Mouse (Mus musculus) gastrocnemius, adult 8-10 months (tissue): ENCODE data around the gene Erc2. TPM values are rescaled to one million over a fixed set of nuclear protein-coding genes. Genes with fewer than 3 reads are reported as not detected.

ENCODE experiments used
- DNase-seq, 2 experiments: peaks; one replicate each; pipeline ENCODE4 v3.0.0; 2022; ENCODE audit warnings: low spot score in 2 of 2
- total RNA-seq, 4 experiments: library from RNA; stranded (reverse); gene quantifications; 2 replicates each; pipeline ENCODE4 v1.2.4; 2022

Gene Erc2
- total RNA-seq, 4 experiments from 2014 or later, result 0.19 to 0.70 (median 0.36) TPM; not detected in 1

DNA sequence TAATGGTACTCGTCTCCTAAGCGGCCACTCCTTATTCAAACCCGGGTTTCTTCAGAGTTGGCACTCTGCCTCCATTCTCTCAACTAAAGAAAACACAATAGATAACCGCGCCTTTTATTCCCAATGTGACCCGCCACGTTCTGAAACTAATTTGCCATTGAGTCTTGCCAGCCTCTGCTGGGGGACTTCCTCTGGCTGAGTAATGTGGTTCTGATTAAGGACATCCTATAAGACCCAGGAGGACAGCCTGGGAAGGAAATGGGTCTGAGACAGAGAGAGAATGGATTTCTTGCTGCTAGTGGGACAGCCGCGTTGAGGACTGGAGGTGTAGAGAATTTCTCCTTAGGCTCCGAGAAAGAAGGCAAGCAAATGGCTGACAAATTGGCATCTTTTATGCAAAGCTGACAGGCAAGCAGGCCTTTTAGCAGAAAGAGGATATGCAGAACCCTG is 753.4 kb downstream of the Erc2 start:
- DNase-seq, result no peak

DNA sequence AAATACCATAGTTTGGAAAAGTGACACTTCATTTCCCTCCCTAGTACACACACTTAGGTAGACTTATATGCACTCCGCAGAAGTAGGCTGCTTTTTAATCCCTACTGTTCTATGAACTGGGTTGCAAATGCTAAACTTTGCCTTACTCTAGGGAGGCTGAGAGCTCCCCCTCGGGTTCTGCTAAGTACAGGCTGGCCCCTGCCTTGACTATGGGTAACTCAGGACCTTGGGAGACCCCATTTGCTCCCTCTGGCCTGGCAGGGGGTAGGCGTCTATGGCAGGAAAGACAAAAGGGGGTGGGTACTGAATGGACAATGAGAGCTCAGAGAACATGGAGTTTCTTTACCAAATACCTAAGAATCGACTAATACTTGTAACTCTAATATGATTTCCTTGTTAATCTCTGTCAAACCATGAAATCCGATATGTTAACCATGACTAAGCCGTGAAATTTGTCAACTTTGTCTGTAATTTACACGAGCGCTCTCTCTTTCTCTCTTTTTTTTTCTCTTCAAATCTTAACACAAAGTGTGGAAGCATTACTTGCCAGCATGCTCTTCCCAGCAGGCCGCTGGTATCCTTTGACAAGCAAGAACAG is 754.1 kb downstream of the Erc2 start:
- DNase-seq, result no peak

- DNase-seq, result no peak
Measured at GRCm38 (mm10) chr14:28377519-28377918, 755.3 kb downstream of the Erc2 start.

DNA sequence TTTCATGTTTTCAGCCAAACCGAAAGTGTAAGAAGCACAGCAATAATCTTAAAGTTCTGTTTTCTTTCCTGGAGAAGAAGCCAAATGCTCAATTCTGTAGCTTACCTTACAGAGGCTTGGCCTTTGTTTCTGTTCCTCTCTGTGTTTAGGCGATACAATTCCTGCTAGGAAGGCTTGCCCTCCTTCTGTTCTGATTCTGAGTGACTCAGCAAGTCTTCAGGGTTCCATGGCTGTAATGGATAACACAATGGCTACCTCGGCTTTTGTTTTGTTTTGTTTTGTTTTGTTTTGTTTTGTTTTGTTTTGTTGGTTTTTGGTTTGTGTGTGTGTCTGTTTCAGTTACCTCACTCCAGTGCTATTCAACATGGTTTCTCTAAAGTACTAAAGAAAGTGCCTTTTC is 757.9 kb downstream of the Erc2 start:
- DNase-seq, result no peak

DNA sequence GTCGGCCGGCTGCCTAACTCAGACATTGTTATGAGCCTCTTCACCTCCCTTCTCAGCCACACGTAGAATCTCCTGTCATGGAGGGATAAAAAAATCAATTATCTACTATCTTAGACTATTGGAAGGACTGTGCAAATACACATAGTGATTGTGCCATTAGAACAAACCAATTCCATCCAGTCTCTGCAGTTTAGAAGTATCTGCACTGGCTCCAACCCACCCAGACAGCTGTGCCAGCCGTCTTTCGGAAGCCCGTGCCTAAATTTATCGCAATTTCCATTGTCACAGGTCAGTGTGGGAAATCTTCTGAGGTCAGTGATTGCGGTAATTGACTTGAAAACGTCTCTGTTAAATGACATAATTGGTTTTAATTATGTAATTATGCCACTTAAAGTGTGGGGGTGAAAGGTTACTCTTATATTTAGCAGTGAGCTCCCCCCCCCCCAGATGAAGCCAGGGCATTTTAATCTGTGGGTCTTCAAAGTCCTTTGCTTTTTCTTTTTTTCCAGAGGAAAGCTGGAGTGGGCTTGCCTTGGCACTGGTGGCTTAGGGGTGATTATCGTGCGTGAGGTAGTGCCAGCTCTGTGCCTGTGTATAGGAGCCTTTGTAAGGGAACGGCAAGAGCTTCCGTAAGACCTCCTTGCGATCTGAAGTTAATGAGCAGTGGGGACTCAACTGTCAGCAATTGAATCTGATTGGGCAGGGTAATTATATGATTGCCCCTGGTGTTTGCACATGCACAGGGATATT is 759.7 kb downstream of the Erc2 start:
- DNase-seq, result no peak

DNA sequence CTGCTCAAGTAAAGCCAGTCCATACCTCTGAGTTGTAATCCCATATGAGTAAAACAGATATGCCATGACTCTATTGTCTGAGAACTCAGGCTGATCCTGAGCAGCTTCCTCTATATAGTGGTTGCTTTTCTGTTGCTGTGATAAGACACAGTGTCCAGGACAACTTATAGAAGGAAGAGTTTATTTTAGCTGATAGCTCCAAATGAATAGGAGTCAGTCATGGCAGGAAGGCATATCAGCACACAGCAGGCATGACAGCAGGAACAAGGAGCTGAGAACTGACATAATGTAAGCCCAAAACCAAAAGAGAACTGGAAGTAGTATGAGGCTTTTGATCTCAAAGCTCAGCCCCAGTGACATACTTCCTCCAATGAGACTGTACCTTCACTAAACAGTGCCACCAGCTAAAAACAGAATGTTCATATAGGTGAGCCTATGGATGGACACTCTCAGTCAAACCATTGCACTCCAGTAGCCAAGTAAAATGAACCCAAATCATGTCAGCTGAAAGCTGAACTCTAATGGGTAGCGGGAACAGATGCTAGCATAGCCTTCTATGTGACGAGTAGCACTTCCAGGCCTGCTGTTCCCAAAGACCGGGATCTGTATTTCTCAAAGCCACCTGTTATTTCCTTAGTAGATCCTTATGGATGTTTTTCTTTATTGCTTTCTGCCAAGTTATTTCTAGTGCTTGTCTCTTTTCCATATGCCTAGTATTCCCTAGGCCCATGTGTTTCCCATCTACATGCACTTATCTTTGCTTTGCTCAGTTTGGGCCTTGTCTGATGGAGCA is 764.8 kb downstream of the Erc2 start:
- DNase-seq, result no peak

DNA sequence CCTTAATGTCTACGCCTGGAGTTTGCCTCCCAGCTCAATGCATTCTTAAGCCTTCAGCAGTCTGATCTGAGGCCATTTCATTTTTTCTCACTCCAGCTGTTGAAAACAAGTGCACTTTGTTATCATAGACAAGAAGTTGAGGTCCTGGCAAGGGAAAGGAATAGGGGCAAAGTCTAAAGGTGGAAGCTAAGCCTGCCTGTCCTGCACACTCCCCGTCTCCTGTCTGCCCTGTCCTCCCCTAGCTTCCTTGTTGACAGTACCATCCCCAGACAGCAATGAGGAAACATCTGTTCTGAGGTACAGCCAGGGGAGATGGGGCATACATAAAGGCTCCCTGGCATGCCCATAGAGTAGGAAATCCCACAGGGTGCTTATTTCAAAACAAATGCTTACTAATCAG is 776.7 kb downstream of the Erc2 start:
- DNase-seq, result no peak

DNA sequence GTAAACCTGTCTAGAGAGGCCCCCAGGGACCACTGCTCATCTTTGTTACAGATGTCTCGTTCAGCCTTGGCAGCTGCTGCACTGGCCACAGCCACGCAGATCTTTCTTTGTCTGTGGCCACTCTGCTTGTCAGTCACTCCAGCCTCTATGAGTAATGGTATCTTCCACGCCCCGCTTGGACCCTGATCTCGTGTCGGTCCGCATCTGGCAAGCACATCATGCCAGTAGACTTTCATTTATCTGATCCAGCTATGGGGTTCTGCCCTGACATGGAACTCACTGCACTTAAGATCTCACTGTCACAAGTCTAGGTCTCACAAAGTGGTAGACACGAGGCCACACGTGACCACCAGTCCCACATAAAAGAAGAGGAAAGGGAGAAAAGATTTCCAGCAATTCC is 777.7 kb downstream of the Erc2 start:
- no peak for DNase-seq

DNA sequence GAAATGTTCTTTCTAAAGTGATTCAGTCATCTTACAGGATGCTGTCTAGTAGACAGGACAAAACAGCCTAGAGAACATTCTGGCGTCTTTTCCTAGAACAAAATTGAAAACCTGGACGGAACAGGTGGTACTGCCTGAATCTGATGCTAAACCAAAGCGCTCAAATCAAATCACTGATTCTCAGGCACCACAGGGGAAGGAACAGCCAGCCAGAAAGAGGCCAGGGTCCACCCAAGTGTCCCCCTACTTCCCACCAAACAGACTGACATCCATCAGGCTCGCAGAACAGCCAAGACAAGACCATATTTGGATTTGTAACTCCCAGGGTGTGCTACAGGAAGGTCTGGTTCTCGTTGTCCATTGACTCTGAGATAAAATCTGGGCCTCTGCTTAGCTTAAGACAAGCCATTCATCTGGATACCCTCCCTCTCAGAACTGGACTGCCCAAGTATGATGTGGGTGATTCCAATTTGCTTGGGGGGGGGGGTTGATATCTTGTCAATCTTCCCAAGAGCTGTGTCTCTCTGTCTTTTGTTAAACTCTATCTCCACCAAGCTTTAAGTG is 783.1 kb downstream of the Erc2 start:
- no peak for DNase-seq

DNA sequence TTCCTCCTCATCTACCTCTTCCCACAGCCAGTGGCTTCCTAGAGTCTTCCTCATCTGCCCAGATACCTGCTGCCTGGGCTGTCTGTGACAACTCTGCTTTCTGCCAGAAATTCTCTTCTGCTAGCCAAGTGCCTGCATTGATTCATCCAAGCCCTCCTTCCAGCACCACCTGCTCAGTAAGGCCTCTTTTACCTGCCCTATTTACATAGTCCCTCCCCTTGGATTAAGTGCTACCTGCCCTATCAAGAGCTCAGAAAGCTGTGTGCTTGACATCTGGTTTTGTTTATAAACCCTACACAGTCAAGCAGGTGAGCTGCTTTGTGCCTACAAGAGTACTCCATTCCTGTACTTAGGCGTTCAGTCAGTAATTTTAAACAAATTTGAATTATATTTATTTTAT is 787.2 kb downstream of the Erc2 start:
- no peak for DNase-seq

GRCm38 (mm10) chr14:28409796-28410347 is 787.6 kb downstream of the Erc2 start:
- no peak for DNase-seq

DNA sequence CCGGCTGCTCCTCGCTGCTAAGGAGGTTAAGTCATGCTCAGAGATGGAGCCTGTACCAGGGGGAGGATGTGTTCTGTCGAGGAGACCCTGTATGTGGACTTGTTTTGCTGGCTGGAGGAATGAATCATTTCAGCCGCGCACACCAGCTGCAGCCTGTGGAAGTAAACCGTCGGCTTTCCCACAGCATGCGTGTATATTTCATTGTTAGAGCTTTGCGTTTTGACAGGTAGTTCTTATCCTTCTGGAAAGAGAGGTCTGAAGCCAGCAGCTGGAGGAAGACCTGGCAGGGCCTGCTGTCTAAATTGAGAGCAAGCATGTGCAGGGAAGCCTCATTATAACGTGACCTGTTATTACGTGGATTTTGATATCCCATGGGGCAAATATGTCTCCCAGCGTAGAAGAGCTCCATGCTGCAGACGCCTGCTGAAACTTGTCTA is 788.6 kb downstream of the Erc2 start:
- no peak for DNase-seq

DNA sequence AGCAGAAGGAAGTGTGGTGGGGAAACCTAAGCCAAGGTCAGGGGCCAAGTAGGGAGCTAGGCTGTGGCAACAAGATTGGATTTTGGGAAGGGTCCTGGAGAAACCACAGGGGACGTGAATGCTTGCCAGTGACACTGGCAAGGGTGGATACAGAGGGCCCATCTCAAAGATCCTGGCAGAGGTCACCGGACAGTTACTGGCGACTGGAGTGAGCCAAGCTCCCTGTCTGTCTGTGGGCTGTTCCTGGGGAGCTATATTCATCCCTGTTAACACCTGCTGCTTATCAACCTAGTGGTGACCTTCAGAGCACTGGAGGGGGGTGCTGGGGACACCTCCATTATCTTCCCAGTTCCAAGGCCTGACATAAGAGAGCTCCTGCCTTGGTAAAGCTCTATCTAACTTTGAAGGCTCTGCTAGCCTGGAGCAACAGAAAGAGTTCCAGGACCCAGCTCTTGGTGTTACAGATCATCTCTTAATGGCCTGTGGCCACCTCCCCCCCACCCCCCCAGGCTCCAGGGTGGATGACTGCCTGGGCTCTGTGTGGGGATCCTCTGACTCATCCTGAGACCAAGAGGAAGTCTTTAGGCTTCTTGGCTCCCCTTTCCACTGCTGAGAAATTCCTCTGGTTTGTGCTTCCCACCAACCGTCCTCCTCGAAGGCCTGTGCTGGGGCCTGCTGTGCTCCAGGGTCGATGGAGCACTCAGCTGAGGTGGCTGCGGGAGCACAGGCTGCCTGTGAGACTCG is 790.2 kb downstream of the Erc2 start:
- no peak for DNase-seq

- no peak for DNase-seq
Measured at GRCm38 (mm10) chr14:28413516-28413915, 791.3 kb downstream of the Erc2 start.

DNA sequence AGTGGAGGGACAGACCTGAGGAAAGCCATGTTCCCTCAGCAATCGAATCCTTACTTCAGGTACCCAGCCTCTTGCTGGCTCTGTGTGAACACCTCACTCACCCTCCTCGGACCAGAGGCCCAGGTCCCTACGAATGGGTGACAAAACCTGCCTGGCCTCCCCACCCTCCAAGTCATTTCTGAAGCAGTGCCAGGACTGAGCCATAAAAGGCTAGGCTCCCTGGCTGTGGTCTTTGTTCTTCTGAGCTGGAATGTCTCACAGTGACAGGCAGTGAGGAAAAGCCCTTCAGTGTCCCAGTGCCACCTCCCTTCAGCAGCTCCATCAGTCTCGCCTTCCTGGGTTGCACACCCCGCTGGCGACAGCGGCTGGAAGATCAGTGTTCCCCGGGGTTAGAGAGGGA is 794.8 kb downstream of the Erc2 start:
- DNase-seq, result no peak

- no peak for DNase-seq
Measured at GRCm38 (mm10) chr14:28418497-28418896, 796.3 kb downstream of the Erc2 start.

DNA sequence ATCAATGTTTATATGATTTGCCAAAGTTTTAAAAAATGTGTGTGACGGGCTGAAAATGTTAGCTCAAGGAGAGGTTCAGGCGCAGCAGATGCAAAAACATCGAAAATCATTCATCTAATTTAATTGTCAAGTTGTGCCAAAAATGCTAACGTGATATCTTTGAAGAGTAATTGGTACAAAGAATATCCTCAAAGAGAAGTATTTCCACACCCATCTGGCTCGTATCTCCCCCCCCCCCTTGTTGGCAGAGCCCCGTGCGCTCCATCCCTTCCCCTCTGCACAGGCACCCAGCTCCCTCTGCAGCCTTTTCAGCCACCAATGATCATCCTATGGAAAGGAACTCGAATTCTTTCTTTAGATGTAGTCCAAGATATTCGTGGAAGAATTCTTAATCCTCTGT is 797.0 kb downstream of the Erc2 start:
- no peak for DNase-seq

DNA sequence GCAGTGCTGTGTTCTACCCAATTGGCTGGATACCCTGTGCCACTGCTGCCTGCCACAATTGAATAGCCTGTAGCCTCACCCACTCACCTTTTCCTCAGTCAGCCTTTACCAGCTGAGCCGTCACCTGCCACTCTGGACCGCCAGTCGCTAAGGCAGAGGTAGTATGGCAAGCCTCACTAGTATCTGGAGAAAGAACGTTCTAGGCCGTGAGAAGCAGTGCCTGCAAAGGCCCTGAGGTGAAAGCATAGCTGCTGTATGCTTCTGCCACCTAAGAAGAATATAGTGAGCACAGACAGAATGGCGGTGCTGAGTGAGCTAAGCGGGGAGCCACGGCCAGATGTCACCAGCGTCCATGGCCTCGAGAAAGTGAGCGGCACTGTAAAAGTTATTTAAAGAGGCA is 798.4 kb downstream of the Erc2 start:
- no peak for DNase-seq

GRCm38 (mm10) chr14:28426610-28427009 is 804.4 kb downstream of the Erc2 start:
- DNase-seq, result no peak

DNA sequence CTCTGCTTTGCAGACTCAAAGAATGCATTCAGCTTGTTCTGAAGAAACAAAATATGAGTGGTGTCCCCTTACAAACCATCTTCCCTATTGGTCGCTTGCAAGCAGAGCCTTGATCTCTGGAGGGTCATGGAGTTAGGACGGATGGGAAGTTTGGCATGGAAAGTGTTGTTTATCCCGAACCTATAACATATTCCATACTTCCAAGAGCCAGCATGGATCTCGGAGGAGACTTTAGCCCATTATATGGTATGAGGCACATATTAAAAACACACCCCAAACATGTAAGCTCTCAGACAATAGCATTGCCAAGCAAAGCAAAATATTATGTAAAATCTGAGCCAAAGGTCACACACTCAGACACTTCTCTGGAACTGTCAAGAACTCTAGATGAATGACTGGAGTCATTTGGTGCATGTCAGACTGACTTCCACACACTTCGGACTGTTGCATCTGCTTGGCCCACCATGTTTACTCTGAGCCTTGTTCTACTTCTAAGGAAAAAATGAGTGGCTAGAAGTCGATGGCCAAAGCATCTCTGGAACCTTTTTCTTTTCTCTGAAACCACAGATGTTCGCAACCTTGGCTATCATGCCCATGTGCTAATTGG is 809.6 kb downstream of the Erc2 start:
- DNase-seq, result no peak

GRCm38 (mm10) chr14:28434996-28435395 is 812.8 kb downstream of the Erc2 start:
- DNase-seq, result no peak
